Mouse (Mus musculus): ENCODE results near the gene Tcf7l2. TPM values are rescaled to one million over a fixed set of nuclear protein-coding genes. Genes with fewer than 3 reads are reported as not detected.

The Tcf7l2 gene
- 1 to 10 TPM; 3.2 TPM for total RNA-seq (2023)

GRCm38 (mm10) chr19:55741439-55741928, at the start of gene Tcf7l2:
Gene Tcf7l2, plus strand, starts transcription at chr19:55741820.

All from neutrophil, adult 59 days (primary cell).